Mouse (Mus musculus): ENCODE results near the gene Zfp839. TPM values are rescaled to one million over a fixed set of nuclear protein-coding genes. Genes with fewer than 3 reads are reported as not detected.

Gene Zfp839
- total and polyA plus RNA-seq, 2 experiments = 4.0 to 4.8 TPM

- Histone ChIP-seq H3K27ac (replicated peaks; ENCODE audit: insufficient read depth, low read depth, low read length) (no peak overlapping the region), H3K27me3 (ENCODE audit: control insufficient read depth, insufficient read depth, low read length) (no peaks in the 10 kb centered on the region), H3K4me3 (ENCODE audit: insufficient read depth, low read depth, low read length) (no peak overlapping the region), H3K36me3 (ENCODE audit: control insufficient read depth, insufficient read depth, low read length) (0 out of 2 replicates have a peak, but pooled peaks cover 5% of the 10 kb centered on the region), H3K4me1 (ENCODE audit: control insufficient read depth, insufficient read depth, low read length) (no peaks in the 10 kb centered on the region), H3K9ac (ENCODE audit: low read depth, low read length) (no peak overlapping the region), H3K79me2 (ENCODE audit: control insufficient read depth, insufficient read depth, low read length) (peaks cover 3% of the 10 kb centered on the region; the same call in 1 of the 2 replicates)
- 98% methylated on average over 2 of the region's 2 CpGs for WGBS
- no peak for DNase-seq (ENCODE audit: extremely low read depth, low read depth, low spot score)
- TF ChIP-seq CTCF (IDR thresholded peaks at IDR 0.05; ENCODE audit: low read depth, low read length) = no peak
- TF ChIP-seq POLR2A (IDR thresholded peaks at IDR 0.05; ENCODE audit: extremely low read depth, insufficient read depth, low read length) = no peak
Measured at GRCm38 (mm10) chr12:110909962-110910361, 59.9 kb downstream of the Zfp839 start.

DNA sequence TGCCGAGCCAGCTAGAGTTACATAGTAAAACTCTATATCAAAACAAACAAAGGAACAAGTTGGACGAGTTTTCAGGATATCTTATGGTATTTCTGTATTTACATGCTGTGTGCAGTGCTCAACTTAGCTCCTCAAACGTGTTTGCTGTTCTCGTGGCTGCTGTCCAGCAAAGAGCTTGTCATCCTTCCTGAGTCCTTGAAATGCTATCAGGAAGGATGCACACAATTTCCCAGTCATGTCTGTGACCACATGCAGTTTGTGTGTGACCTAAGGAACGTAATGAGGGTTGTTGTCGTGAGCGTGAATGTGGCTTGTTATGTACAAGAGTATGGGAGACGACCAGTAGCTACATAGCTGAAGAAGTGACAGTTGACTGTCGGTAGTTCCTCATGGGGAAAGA is 65.7 kb downstream of the Zfp839 start:
- no peak overlapping the region for H3K9ac ChIP-seq (ENCODE audit: low read depth, low read length)
- H3K36me3 ChIP-seq (ENCODE audit: control insufficient read depth, insufficient read depth, low read length) = peaks cover 26% of the 10 kb centered on the region; the same call in 1 of the 2 replicates
- TF ChIP-seq POLR2A (IDR thresholded peaks at IDR 0.05; ENCODE audit: extremely low read depth, insufficient read depth, low read length) = no peak
- no peak for TF ChIP-seq CTCF (IDR thresholded peaks at IDR 0.05; ENCODE audit: low read depth, low read length)
- H3K4me3 ChIP-seq (ENCODE audit: insufficient read depth, low read depth, low read length) = no peak overlapping the region
- no peak overlapping the region for H3K27ac ChIP-seq (replicated peaks; ENCODE audit: insufficient read depth, low read depth, low read length)
- no peaks in the 10 kb centered on the region for H3K4me1 ChIP-seq (ENCODE audit: control insufficient read depth, insufficient read depth, low read length)
- no peaks in the 10 kb centered on the region for H3K27me3 ChIP-seq (ENCODE audit: control insufficient read depth, insufficient read depth, low read length)
- DNase-seq (ENCODE audit: extremely low read depth, low read depth, low spot score) = no peak
- 75% methylated on average over 9 of the region's 9 CpGs for WGBS
- no peaks in the 10 kb centered on the region for H3K79me2 ChIP-seq (ENCODE audit: control insufficient read depth, insufficient read depth, low read length)

Other genes with a start within 250 kb of the Zfp839 start
- 56.5 and 98.5 TPM in 2 replicates for gene Dync1h1, start 248.8 kb upstream of the Zfp839 start, total RNA-seq (2014; rRNA removed)
- gene Dync1h1, start 248.8 kb upstream of the Zfp839 start, polyA plus RNA-seq (2012; rRNA removed) = 66.0 and 85.8 TPM in 2 replicates
- not detected in 2 replicates for gene 1700001K19Rik, start 167.6 kb upstream of the Zfp839 start, total RNA-seq (2014; rRNA removed)
- not detected in 2 replicates for gene 1700001K19Rik, start 167.6 kb upstream of the Zfp839 start, polyA plus RNA-seq (2012; rRNA removed)
- 114 and 134 TPM in 2 replicates for gene Hsp90aa1, start 147.5 kb upstream of the Zfp839 start, total RNA-seq (2014; rRNA removed)
- 36.4 and 49.8 TPM in 2 replicates for gene Hsp90aa1, start 147.5 kb upstream of the Zfp839 start, polyA plus RNA-seq (2012; rRNA removed)
- 19.5 and 21.0 TPM in 2 replicates for gene Wdr20, start 112.3 kb upstream of the Zfp839 start, total RNA-seq (2014; rRNA removed)
- gene Wdr20, start 112.3 kb upstream of the Zfp839 start, polyA plus RNA-seq (2012; rRNA removed) = 14.8 and 16.5 TPM in 2 replicates
- 0.07 and 0.18 TPM in 2 replicates for gene Mok, start 9.3 kb upstream of the Zfp839 start, total RNA-seq (2014; rRNA removed)
- 0.20 TPM in 1 of 2 replicates, not detected in the other for gene Mok, start 9.3 kb upstream of the Zfp839 start, polyA plus RNA-seq (2012; rRNA removed)
- gene Cinp, start 38.9 kb downstream of the Zfp839 start, total RNA-seq (2014; rRNA removed) = 20.4 and 20.8 TPM in 2 replicates
- gene Cinp, start 38.9 kb downstream of the Zfp839 start, polyA plus RNA-seq (2012; rRNA removed) = 22.5 and 23.1 TPM in 2 replicates
- gene Tecpr2, start 39.0 kb downstream of the Zfp839 start, total RNA-seq (2014; rRNA removed) = 2.5 and 3.0 TPM in 2 replicates
- 3.2 and 3.8 TPM in 2 replicates for gene Tecpr2, start 39.0 kb downstream of the Zfp839 start, polyA plus RNA-seq (2012; rRNA removed)
- 0.94 and 1.4 TPM in 2 replicates for gene Ankrd9, start 128.8 kb downstream of the Zfp839 start, total RNA-seq (2014; rRNA removed)
- 10.5 and 12.8 TPM in 2 replicates for gene Ankrd9, start 128.8 kb downstream of the Zfp839 start, polyA plus RNA-seq (2012; rRNA removed)
- 4.4 and 5.9 TPM in 2 replicates for gene Rcor1, start 189.1 kb downstream of the Zfp839 start, total RNA-seq (2014; rRNA removed)
- 3.4 and 5.3 TPM in 2 replicates for gene Rcor1, start 189.1 kb downstream of the Zfp839 start, polyA plus RNA-seq (2012; rRNA removed)